Mouse (Mus musculus): Measurements from ENCODE around the gene Gabarap.

DNA sequence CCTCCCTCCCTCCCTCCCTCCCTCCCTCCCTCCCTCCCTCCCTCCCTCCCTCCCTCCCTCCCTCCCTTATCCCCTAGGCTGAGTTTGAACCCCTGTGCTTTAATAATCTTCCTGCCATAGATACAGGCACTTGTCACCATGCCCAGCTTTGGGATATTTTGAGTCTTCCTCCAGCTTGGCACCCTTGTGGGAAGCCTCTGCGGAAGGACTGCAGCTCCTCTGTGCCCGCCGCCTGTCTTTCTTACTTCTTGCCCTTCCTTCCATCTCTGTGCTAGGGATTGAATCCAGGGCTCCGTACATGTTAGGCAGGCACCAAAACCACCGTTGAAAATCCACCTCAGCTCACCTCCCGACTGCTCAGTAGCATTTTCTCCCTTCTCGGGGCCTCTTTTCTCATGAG, 49.2 kb downstream of the Gabarap start:
- TF ChIP-seq MEF2A (IDR thresholded peaks at IDR 0.05; ENCODE audit: borderline replicate concordance, low read depth, low read length), result no peak
- TF ChIP-seq TCF12 (IDR thresholded peaks at IDR 0.05; ENCODE audit: low read depth, low read length), result no peak
- no peak for TF ChIP-seq RCOR1 (conservative IDR thresholded peaks at IDR 0.05; ENCODE audit: low read depth, low read length)
- TF ChIP-seq KAT2A (IDR thresholded peaks at IDR 0.05; ENCODE audit: insufficient replicate concordance, low read length), result no peak
- TF ChIP-seq POLR2A (IDR thresholded peaks at IDR 0.05; ENCODE audit: low read depth, low read length), result no peak
- TF ChIP-seq CTCF (conservative IDR thresholded peaks at IDR 0.05 in 1 of 2, IDR thresholded peaks at IDR 0.05 in 1 of 2; ENCODE audit: low read depth in 2 of 2, low read length in 2 of 2), result no peak
- TF ChIP-seq CHD2 (IDR thresholded peaks at IDR 0.05; ENCODE audit: low read length), result no peak
- no peak for TF ChIP-seq NELFE (IDR thresholded peaks at IDR 0.05; ENCODE audit: low read depth, low read length)
- no peak for TF ChIP-seq SMC3 (IDR thresholded peaks at IDR 0.05; ENCODE audit: low read depth, low read length)
- TF ChIP-seq TBP (conservative IDR thresholded peaks at IDR 0.05; ENCODE audit: low read depth, low read length), result no peak
- TF ChIP-seq JUND (conservative IDR thresholded peaks at IDR 0.05; ENCODE audit: low read depth, low read length), result no peak
- no peak for TF ChIP-seq PAX5 (IDR thresholded peaks at IDR 0.05; ENCODE audit: low read length)
- TF ChIP-seq POLR2AphosphoS2 (IDR thresholded peaks at IDR 0.05; ENCODE audit: low read depth, low read length), result no peak
